Mouse (Mus musculus) midbrain, embryonic 10.5 days (tissue): ENCODE measurements around the gene Col28a1. TPM values are rescaled to one million over a fixed set of nuclear protein-coding genes. Genes with fewer than 3 reads are reported as not detected.

ENCODE experiments used
- DNase-seq: peaks from one replicate; pipeline ENCODE4 v3.0.0-alpha.2; 2017; ENCODE audit warnings: low spot score
- H3K27ac ChIP-seq: fragments of 300-500 bp; sonication (generic); replicated peaks from 2 replicates; pipeline ENCODE4 v1.5.1; 2016; ENCODE audit warnings: mild to moderate bottlenecking
- H3K27me3 ChIP-seq: fragments of 300-500 bp; sonication (generic); 2 replicates; pipeline ENCODE4 v1.6.1; 2016; ENCODE audit warnings: low read depth, mild to moderate bottlenecking; ENCODE audit not compliant: poor library complexity, severe bottlenecking
- H3K36me3 ChIP-seq: fragments of 300-500 bp; sonication (generic); 2 replicates; pipeline ENCODE4 v1.6.1; 2016; ENCODE audit warnings: mild to moderate bottlenecking, moderate library complexity
- H3K4me1 ChIP-seq: fragments of 300-500 bp; sonication (generic); 2 replicates; pipeline ENCODE4 v1.6.1; 2016
- H3K4me3 ChIP-seq: fragments of 300-500 bp; sonication (generic); 2 replicates; pipeline ENCODE4 v1.5.1; 2016; ENCODE audit warnings: mild to moderate bottlenecking, moderate library complexity
- H3K9me3 ChIP-seq: fragments of 300-500 bp; sonication (generic); replicated peaks from 2 replicates; pipeline ENCODE4 v1.6.1; 2016; ENCODE audit warnings: mild to moderate bottlenecking
- WGBS: fragments of 180-500 bp; shearing (Covaris S2); methylation state at CpG from one replicate; pipeline ENCODE4 v1.1.7; 2016; 5-methylcytosine and 5-hydroxymethylcytosine counted together
- polyA plus RNA-seq: library from polyadenylated mRNA; unstranded; fragments of >200 nt; fragmentation: Nextera tagmentation; extraction: Ambion mirVana; gene quantifications from 2 replicates; pipeline ENCODE4 v1.2.1, GENCODE M21; 2016

The Col28a1 gene
- polyA plus RNA-seq, 1 experiment from 2014 or later, result not detected

- no peaks in the 10 kb centered on the region for H3K4me1 ChIP-seq
- no peak overlapping the region for H3K27ac ChIP-seq
- H3K9me3 ChIP-seq, result no peaks in the 10 kb centered on the region
- H3K4me3 ChIP-seq, result no peak overlapping the region
- no peaks in the 10 kb centered on the region for H3K36me3 ChIP-seq
- no peak for DNase-seq
- H3K27me3 ChIP-seq, result no peaks in the 10 kb centered on the region
- 81% methylated on average over 3 of the region's 3 CpGs for WGBS
Measured at GRCm38 (mm10) chr6:8095856-8096255, 96.6 kb downstream of the Col28a1 start.

DNA sequence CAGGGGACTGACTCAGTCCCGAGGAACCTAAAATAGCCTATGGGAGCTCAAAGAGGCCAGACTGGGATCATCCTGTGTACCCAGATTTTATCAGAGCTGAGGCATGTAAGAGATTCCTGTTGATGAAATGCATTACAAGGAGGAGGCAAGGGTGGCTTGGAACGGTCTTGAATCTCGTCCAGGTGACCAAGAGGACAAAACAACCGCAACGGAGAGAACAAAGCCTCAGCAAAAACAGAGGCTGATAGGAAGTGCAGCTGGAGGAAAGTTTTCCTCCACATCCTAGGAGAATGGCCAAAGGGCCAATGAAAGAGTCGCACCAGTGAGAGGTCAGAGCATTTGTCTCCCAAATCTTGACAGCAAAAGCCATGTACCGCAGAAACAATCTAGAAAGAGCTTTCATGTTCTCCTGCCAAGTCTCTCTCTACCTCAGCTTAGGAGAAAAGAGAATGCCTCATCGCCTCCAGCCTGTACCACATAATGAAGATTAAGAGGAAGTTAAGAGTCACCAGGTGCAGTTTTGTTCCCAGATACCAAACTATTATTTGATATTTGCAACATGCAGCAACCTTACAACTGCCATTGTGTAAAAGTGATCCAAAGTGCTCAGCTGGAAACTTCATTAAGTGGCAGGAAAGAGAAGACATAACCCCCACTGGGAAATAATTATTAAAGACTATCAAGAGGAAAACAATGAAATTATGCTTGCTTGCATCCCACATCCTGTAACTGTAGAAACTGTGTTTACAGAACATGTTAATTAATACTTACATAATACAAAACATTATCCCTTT, 98.1 kb downstream of the Col28a1 start:
- H3K27me3 ChIP-seq, result no peaks in the 10 kb centered on the region
- no peaks in the 10 kb centered on the region for H3K36me3 ChIP-seq
- no peak overlapping the region for H3K4me3 ChIP-seq
- 83% methylated on average over 8 of the region's 8 CpGs for WGBS
- H3K27ac ChIP-seq, result no peak overlapping the region
- no peaks in the 10 kb centered on the region for H3K9me3 ChIP-seq
- H3K4me1 ChIP-seq, result no peaks in the 10 kb centered on the region
- no peak for DNase-seq

DNA sequence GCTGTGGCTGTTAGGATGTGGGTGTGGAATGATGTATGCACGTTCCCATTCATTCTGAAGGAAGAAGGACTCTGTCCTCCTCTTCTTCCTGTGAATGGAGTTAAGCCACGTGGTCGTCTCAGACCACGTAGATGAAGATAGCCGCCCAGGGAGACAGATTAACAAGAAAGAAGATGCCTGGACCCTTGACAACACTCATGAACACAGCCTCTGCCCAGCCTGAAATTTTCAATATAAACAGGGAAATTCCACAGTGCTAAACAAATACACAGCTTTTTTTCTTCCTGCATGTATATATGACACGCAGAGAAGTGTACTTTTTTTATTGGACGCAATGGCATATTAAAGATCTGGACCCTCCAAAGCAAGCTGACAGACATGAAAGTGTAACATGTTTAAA, 98.9 kb downstream of the Col28a1 start:
- 86% methylated on average over 7 of the region's 7 CpGs for WGBS
- Histone ChIP-seq H3K27ac (no peak overlapping the region), H3K36me3 (no peaks in the 10 kb centered on the region), H3K27me3 (no peaks in the 10 kb centered on the region), H3K4me1 (no peaks in the 10 kb centered on the region), H3K9me3 (no peaks in the 10 kb centered on the region), H3K4me3 (no peak overlapping the region)
- no peak for DNase-seq

GRCm38 (mm10) chr6:8086847-8087246, 105.6 kb downstream of the Col28a1 start:
- Histone ChIP-seq H3K9me3 (no peaks in the 10 kb centered on the region), H3K4me1 (no peaks in the 10 kb centered on the region), H3K27ac (no peak overlapping the region), H3K4me3 (no peak overlapping the region), H3K27me3 (no peaks in the 10 kb centered on the region), H3K36me3 (no peaks in the 10 kb centered on the region)
- WGBS, result 60% methylated on average over 3 of the region's 3 CpGs
- DNase-seq, result peak; percentile 20

DNA sequence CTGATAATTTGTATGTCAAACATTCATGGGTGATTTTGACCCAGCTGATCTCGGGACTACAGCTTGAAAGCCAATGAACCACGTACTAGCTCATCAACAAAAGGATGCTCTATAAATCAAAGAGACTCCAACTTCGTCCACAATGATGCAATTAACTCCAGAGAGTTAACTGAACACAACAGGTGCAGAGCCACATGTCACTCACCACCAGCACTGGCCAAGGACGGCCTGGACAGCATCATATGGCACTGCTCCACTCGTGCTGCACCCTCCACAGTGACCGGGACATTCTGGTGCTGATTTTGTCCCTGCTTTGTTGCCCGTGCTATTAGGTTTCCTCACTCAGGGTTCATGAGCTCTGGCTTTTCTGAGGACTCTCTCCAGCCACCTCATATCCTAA, 107.6 kb downstream of the Col28a1 start:
- H3K27ac ChIP-seq, result no peak overlapping the region
- no peaks in the 10 kb centered on the region for H3K36me3 ChIP-seq
- H3K4me1 ChIP-seq, result no peaks in the 10 kb centered on the region
- WGBS, result 82% methylated on average over 7 of the region's 7 CpGs
- no peaks in the 10 kb centered on the region for H3K9me3 ChIP-seq
- H3K27me3 ChIP-seq, result no peaks in the 10 kb centered on the region
- no peak overlapping the region for H3K4me3 ChIP-seq
- no peak for DNase-seq

DNA sequence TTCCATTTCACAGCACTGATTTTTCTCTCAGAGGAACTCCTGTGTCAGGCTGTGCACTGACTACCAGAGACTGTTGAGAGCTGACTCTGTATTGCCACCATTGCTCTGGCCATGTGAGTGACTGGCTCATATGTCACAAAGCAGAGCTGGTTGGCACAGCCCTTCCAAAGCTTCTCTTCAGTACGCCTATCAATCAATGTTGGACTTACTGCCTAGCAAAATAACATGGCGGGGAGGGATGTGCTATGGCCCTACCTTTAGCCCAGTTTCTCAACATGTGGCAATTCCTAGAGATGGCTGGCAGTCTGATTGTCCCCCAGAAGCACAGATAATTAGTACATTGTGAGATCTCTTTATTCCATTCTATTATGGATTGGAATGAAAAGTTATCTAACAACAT, 109.2 kb downstream of the Col28a1 start:
- 90% methylated on average over 2 of the region's 2 CpGs for WGBS
- no peaks in the 10 kb centered on the region for H3K4me1 ChIP-seq
- no peak overlapping the region for H3K4me3 ChIP-seq
- no peaks in the 10 kb centered on the region for H3K27me3 ChIP-seq
- no peak for DNase-seq
- H3K27ac ChIP-seq, result no peak overlapping the region
- H3K36me3 ChIP-seq, result no peaks in the 10 kb centered on the region
- no peaks in the 10 kb centered on the region for H3K9me3 ChIP-seq

DNA sequence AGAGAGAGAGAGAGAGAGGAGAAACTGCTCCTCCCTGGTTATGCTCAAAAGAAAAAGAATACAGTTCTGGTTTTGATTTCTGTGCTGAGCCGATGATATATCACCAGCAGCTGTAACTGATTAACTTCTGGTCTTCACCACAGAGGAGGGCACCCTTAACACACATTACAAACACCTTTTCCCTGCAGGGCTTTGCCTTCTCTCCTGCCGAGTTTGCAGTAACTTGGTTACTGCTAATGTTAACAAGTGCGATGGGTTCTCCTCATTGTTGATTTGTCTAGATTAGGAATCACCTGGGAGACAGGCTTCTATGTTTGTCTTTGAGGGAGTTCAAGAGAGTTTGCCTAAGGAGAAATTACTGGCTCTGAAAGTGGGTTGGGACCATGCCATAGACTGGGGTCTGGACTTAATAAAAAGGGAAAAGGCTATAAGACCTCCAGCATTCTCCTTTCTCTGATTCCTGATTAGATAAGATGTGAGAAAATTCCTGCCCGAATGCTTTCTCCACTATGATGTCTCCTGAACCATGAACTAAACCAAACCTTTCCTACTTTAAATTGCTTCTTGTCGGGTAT, 114.8 kb downstream of the Col28a1 start:
- Histone ChIP-seq H3K4me1 (no peaks in the 10 kb centered on the region), H3K36me3 (no peaks in the 10 kb centered on the region), H3K27me3 (no peaks in the 10 kb centered on the region), H3K27ac (no peak overlapping the region), H3K4me3 (no peak overlapping the region), H3K9me3 (no peaks in the 10 kb centered on the region)
- DNase-seq, result peak; percentile 18
- WGBS, result 69% methylated on average over 5 of the region's 5 CpGs

- H3K27ac ChIP-seq, result no peak overlapping the region
- H3K4me3 ChIP-seq, result no peak overlapping the region
- no peaks in the 10 kb centered on the region for H3K9me3 ChIP-seq
- DNase-seq, result no peak
- no peaks in the 10 kb centered on the region for H3K36me3 ChIP-seq
- H3K4me1 ChIP-seq, result no peaks in the 10 kb centered on the region
- H3K27me3 ChIP-seq, result no peaks in the 10 kb centered on the region
- WGBS, result 74% methylated on average over 2 of the region's 2 CpGs
Measured at GRCm38 (mm10) chr6:8074914-8075313, 117.5 kb downstream of the Col28a1 start.

DNA sequence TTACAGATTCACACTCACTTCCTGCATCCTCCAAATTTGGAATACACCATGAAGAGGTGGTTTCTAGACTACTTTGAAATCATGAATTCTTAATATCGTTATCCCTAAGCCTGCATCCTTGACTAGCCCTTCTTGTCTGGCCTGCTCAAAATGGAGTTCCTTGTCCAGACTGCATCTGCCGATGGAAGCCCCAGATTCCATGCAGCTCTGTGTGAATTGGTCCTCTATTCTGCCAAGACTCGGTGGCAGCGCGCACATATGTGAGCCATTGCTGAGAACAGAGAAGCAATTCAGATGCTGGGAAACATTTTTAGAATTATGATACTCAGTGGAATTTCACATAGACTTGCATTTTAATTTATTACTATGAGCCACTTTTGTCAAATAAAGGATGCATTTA, 123.4 kb downstream of the Col28a1 start:
- no peaks in the 10 kb centered on the region for H3K4me1 ChIP-seq
- no peaks in the 10 kb centered on the region for H3K36me3 ChIP-seq
- WGBS, result 93% methylated on average over 5 of the region's 5 CpGs
- H3K27me3 ChIP-seq, result no peaks in the 10 kb centered on the region
- no peak overlapping the region for H3K4me3 ChIP-seq
- DNase-seq, result no peak
- no peak overlapping the region for H3K27ac ChIP-seq
- no peaks in the 10 kb centered on the region for H3K9me3 ChIP-seq

- H3K4me3 ChIP-seq, result no peak overlapping the region
- DNase-seq, result no peak
- no peak overlapping the region for H3K27ac ChIP-seq
- no peaks in the 10 kb centered on the region for H3K4me1 ChIP-seq
- no peaks in the 10 kb centered on the region for H3K27me3 ChIP-seq
- no peaks in the 10 kb centered on the region for H3K9me3 ChIP-seq
- 82% methylated on average over 2 of the region's 2 CpGs for WGBS
- H3K36me3 ChIP-seq, result no peaks in the 10 kb centered on the region
Measured at GRCm38 (mm10) chr6:8068394-8068793, 124.0 kb downstream of the Col28a1 start.

DNA sequence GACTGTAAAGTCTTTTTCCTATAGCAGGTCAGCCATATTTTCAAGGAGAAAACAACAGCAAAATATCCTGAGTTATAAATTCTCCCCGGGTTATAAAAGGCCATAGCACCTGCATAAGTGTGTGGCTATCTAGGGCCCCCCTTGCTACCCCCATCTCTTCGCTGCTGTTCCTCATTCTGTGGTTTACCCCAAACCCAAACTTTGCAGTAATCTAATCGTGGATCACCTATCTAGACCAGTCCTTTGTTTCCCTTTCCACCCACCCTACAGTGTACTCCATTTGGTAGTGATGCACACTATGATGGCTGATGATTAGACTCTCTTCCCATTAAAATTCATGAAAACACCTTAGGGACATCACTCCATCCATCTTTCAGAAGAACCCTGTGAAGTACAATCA, 125.3 kb downstream of the Col28a1 start:
- Histone ChIP-seq H3K27me3 (no peaks in the 10 kb centered on the region), H3K36me3 (no peaks in the 10 kb centered on the region)

GRCm38 (mm10) chr6:8066208-8066607, 126.2 kb downstream of the Col28a1 start:
- Histone ChIP-seq H3K27ac (no peak overlapping the region), H3K27me3 (no peaks in the 10 kb centered on the region), H3K9me3 (no peaks in the 10 kb centered on the region), H3K4me3 (no peak overlapping the region), H3K36me3 (no peaks in the 10 kb centered on the region), H3K4me1 (no peaks in the 10 kb centered on the region)
- peak; percentile 15 for DNase-seq
- 60% methylated on average over 3 of the region's 3 CpGs for WGBS

More for the DNA sequence above, 125.3 kb downstream of the Col28a1 start:
- DNase-seq, result no peak
- Histone ChIP-seq H3K27ac (no peak overlapping the region), H3K9me3 (no peaks in the 10 kb centered on the region), H3K4me3 (no peak overlapping the region), H3K4me1 (no peaks in the 10 kb centered on the region)
- 90% methylated on average over 3 of the region's 3 CpGs for WGBS

DNA sequence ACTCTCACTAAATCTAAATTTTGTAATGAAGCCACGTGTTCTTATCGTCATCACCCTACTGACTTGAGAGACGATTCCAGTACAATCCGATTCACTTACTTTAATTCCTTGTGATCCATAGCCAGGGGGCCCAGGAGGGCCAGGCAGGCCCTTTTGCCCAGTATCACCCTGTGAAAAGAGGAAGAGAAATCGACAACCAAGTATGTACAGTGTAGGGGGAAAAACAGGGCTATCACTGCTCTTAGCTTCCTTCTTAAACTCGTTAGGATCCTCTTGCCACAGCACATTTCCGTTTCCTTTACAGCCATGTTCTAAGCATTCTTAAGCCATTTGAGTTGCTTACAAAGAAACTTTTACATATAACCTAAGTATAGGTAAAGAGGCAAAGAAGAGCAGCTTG, 133.2 kb downstream of the Col28a1 start:
- DNase-seq, result no peak
- Histone ChIP-seq H3K9me3 (no peaks in the 10 kb centered on the region), H3K4me3 (no peak overlapping the region), H3K36me3 (no peaks in the 10 kb centered on the region), H3K27me3 (no peaks in the 10 kb centered on the region), H3K4me1 (no peaks in the 10 kb centered on the region), H3K27ac (no peak overlapping the region)
- WGBS, result 89% methylated on average over 7 of the region's 7 CpGs
